Mouse (Mus musculus) intestine, embryonic 16.5 days (tissue): Measurements from ENCODE around the gene Arhgap18. TPM values are rescaled to one million over a fixed set of nuclear protein-coding genes. Genes with fewer than 3 reads are reported as not detected.

Experiments
- ATAC-seq: fragments of 200-750 bp; cut with Nextera tagmentation; 2 replicates; pipeline ENCODE4 v1.8.0; 2017; ENCODE audit warnings: moderate TSS enrichment, moderate library complexity
- H3K27ac ChIP-seq: fragments of 300-500 bp; sonication (generic); 2 replicates; pipeline ENCODE4 v1.5.1; 2014; ENCODE audit warnings: mild to moderate bottlenecking, low read length
- H3K27me3 ChIP-seq: fragments of 300-500 bp; sonication (generic); replicated peaks from 2 replicates; pipeline ENCODE4 v1.6.1; 2014; ENCODE audit warnings: low read length, control low read depth, mixed read lengths; ENCODE audit not compliant: control insufficient read depth, insufficient read depth
- H3K36me3 ChIP-seq: fragments of 300-500 bp; sonication (generic); 2 replicates; pipeline ENCODE4 v1.6.1; 2014; ENCODE audit warnings: low read length, control low read depth; ENCODE audit not compliant: control insufficient read depth, insufficient read depth
- H3K4me1 ChIP-seq: fragments of 300-500 bp; sonication (generic); 2 replicates; pipeline ENCODE4 v1.6.1; 2014; ENCODE audit warnings: low read length, control low read depth, mixed read lengths; ENCODE audit not compliant: control insufficient read depth, insufficient read depth
- H3K4me2 ChIP-seq: fragments of 300-500 bp; sonication (generic); 2 replicates; pipeline ENCODE4 v1.6.1; 2014; ENCODE audit warnings: low read depth, low read length, control low read depth
- H3K4me3 ChIP-seq: fragments of 300-500 bp; sonication (generic); 2 replicates; pipeline ENCODE4 v1.5.1; 2014; ENCODE audit warnings: mild to moderate bottlenecking, low read length
- H3K9ac ChIP-seq: fragments of 300-500 bp; sonication (generic); 2 replicates; pipeline ENCODE4 v1.6.1; 2014; ENCODE audit warnings: low read depth, low read length
- H3K9me3 ChIP-seq: fragments of 300-500 bp; sonication (generic); 2 replicates; pipeline ENCODE4 v1.6.1; 2016; ENCODE audit warnings: low read length, control low read depth; ENCODE audit not compliant: control insufficient read depth
- WGBS: fragments of 180-500 bp; shearing (Covaris S2); extraction: QIAGEN DNeasy Blood & Tissue Kit; methylation state at CpG from one replicate; pipeline ENCODE4 v1.1.7; 2014; 5-methylcytosine and 5-hydroxymethylcytosine counted together
- polyA plus RNA-seq: library from polyadenylated mRNA; unstranded; fragments of >200 nt; fragmentation: Nextera tagmentation; extraction: Ambion mirVana; gene quantifications from 2 replicates; pipeline ENCODE4 v1.2.1, GENCODE M21; 2015

Gene Arhgap18
- polyA plus RNA-seq, 1 experiment from 2014 or later, result 48.9 TPM

DNA sequence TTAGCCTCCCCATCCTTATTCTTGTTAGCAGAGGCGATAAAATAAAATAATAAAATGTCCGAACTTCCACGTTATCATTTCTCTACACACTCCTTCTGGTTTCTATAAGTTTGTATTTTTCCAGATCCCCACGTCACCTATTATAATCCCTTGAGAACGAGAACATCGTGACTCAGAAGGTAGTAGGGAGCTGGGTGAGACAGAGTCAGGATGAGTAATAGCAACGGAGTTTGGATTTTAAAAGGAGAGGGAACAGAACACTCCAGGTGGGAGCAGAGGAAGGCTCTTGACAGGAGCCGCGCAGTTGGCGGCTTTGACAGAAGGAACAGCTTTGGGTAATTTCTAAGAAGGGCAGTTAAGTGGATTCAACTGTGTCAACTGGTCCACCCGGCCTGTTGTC, 124.1 kb downstream of the Arhgap18 start:
- Histone ChIP-seq H3K4me1 (peaks cover 3% of the 10 kb centered on the region; the same call in 1 of the 2 replicates), H3K36me3 (no peaks in the 10 kb centered on the region), H3K27ac (no peak overlapping the region), H3K9me3 (no peaks in the 10 kb centered on the region), H3K4me2 (no peak overlapping the region), H3K4me3 (no peak overlapping the region), H3K27me3 (no peaks in the 10 kb centered on the region), H3K9ac (no peak overlapping the region)
- ATAC-seq, result no peak
- WGBS, result 87% methylated on average over 11 of the region's 11 CpGs

DNA sequence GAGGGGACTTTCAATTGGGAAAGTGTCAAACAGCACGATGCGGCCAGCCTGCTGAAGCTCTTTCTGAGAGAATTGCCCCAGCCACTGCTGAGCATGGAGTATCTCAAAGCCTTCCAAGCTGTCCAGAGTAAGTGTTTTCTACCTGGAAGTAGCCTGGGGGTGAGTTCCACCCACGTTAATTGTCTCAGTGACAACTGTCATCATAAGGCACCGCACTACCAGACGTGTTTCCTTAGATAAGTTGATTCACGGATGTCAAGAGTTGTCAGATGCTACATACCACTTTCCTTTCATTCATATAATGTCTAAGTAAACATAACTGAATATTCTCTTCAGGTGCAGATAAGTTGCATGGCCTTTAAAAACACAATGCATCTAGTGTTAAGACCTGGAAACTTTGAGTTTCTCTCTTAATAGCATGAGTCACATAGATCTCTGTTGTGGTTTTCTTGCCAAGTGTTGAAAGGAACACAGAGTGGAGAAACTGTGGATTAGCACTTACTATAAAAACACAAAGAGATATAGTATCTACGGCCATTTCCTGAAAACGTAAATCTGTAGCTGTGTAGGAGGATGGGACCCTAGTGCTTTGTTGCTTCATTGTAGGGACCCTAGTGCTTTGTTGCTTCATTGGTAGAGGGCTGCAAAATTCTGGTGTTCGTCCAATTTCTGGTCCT, 125.8 kb downstream of the Arhgap18 start:
- WGBS, result 70% methylated on average over 9 of the region's 9 CpGs
- no peaks in the 10 kb centered on the region for H3K36me3 ChIP-seq
- ATAC-seq, result no peak
- no peak overlapping the region for H3K4me3 ChIP-seq
- no peak overlapping the region for H3K4me2 ChIP-seq
- H3K9me3 ChIP-seq, result no peaks in the 10 kb centered on the region
- H3K4me1 ChIP-seq, result peaks cover 3% of the 10 kb centered on the region; the same call in 1 of the 2 replicates
- no peaks in the 10 kb centered on the region for H3K27me3 ChIP-seq
- H3K9ac ChIP-seq, result no peak overlapping the region
- H3K27ac ChIP-seq, result no peak overlapping the region

DNA sequence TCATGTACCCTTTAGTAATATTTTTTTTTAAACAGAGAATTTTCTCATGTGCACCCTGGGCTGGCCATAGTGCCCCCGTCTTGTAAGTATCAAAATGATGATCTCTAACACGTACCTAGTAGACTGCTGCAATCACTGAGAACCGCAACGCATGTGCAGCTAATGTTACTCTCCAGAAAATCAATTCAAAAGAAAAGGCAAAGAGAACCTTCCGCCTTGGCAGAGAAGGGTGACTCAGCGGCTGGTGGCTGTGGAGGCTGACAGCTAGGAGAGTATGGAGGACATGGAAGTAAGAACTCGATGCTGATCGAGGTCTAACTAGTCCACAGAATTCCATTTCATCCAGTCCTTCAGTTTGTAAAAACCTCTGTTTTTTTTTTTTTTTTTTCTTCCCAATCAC, 131.7 kb downstream of the Arhgap18 start:
- WGBS, result 88% methylated on average over 8 of the region's 8 CpGs
- no peaks in the 10 kb centered on the region for H3K27me3 ChIP-seq
- H3K4me1 ChIP-seq, result peaks cover 3% of the 10 kb centered on the region; the same call in 1 of the 2 replicates
- H3K9me3 ChIP-seq, result no peaks in the 10 kb centered on the region
- H3K27ac ChIP-seq, result no peak overlapping the region
- no peak for ATAC-seq
- no peak overlapping the region for H3K4me2 ChIP-seq
- no peak overlapping the region for H3K4me3 ChIP-seq
- no peak overlapping the region for H3K9ac ChIP-seq
- H3K36me3 ChIP-seq, result no peaks in the 10 kb centered on the region

DNA sequence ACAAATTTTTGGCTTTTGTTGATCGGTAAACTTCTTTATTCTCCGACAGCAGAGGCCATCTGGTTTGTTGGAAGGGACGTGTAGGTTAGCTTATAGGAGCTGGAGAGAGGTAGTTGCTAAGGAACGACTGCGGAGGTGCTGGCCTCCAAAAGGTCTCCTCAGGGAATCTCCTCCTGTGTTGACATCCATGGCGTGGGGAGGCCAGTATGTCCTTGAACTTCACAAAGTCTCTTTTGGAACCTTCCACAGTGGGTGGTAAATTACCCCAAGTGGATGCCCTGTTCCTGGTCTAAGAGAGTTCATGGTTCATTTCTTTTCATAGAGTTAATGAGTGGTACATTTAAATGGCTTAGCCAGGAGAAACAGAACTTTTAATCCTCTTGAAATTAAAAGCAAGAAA, 136.0 kb downstream of the Arhgap18 start:
- no peaks in the 10 kb centered on the region for H3K36me3 ChIP-seq
- 47% methylated on average over 6 of the region's 6 CpGs for WGBS
- no peak for ATAC-seq

DNA sequence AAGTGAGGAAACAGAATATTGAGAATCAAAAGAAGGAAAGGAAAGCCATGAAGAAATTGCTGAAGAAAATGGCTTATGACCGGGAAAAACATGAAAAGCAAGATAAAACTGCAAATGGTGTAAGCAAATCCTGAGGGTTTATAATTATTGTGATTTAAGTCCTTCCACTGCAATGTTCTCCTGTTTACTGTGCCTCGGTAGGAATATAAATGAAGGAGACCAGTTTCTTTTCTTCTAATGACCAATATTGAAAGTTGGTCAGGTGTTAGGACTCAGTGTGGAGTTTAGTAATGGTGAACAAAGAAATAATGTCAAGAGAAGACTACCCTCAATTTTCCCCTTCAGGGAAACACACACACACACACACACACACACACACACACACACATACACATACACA, 136.5 kb downstream of the Arhgap18 start:
- H3K4me3 ChIP-seq, result no peak overlapping the region
- no peak overlapping the region for H3K9ac ChIP-seq
- no peak overlapping the region for H3K4me2 ChIP-seq
- no peaks in the 10 kb centered on the region for H3K27me3 ChIP-seq
- 76% methylated on average over 2 of the region's 2 CpGs for WGBS
- H3K27ac ChIP-seq, result no peak overlapping the region
- no peaks in the 10 kb centered on the region for H3K9me3 ChIP-seq
- ATAC-seq, result no peak
- H3K36me3 ChIP-seq, result no peaks in the 10 kb centered on the region
- no peaks in the 10 kb centered on the region for H3K4me1 ChIP-seq

More for the DNA sequence above, 136.0 kb downstream of the Arhgap18 start:
- Histone ChIP-seq H3K4me1 (no peaks in the 10 kb centered on the region), H3K27me3 (no peaks in the 10 kb centered on the region), H3K4me3 (no peak overlapping the region), H3K27ac (no peak overlapping the region), H3K9ac (no peak overlapping the region), H3K4me2 (no peak overlapping the region), H3K9me3 (no peaks in the 10 kb centered on the region)

DNA sequence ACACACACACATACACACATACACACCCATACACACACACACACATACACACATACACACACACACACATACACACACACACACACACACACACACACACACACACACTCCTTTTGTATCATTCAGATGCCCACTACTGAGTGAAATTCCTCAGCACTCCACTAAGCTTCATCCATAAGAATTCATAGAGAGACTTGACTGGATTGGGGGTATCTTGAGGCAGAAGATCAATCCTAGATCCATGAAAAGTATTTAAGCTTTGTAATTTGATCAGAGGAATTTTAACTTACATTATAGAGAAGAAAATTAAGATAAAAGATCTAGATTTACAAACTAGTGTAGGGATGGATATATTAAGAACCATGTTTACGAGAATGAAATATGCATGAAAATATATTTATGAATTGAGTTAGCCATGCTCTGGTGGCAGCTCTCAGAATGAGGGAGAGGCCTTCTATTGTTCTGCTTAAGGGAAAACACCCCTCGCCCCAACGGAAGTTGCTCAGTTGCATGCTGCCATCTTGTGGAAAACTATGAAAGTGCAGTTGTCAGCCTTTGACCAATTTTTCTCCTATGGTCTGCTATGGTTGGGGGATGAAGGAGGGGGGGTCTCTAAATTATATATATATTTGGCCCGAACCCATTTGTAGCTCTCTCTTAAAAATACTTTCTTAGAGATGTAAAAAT, 137.2 kb downstream of the Arhgap18 start:
- ATAC-seq, result peak; percentile 50
- H3K9me3 ChIP-seq, result no peaks in the 10 kb centered on the region
- no peaks in the 10 kb centered on the region for H3K27me3 ChIP-seq
- H3K4me3 ChIP-seq, result no peak overlapping the region
- WGBS, result 6% methylated on average over 4 of the region's 4 CpGs
- H3K27ac ChIP-seq, result no peak overlapping the region
- H3K4me1 ChIP-seq, result no peaks in the 10 kb centered on the region
- no peaks in the 10 kb centered on the region for H3K36me3 ChIP-seq
- no peak overlapping the region for H3K9ac ChIP-seq
- no peak overlapping the region for H3K4me2 ChIP-seq

DNA sequence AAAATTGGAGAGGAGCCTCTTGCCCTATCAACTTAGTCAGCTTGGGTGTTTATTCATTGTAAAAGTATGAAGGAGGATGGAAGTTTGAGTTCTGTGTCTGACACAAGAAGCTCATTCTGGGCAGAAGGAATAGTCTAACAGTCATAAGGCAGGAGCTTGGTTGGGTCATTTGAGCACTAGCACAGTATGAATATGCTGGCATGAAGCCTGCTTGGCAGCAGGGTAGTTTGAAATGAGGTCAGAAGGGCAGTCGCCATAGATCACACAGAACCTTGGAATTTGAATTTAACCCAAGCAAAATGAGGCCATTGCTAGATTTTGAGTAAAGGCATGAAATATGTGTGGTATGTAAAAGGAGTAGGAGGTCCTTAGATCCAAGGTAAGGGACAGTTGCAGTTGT, 139.9 kb downstream of the Arhgap18 start:
- Histone ChIP-seq H3K27ac (no peak overlapping the region), H3K36me3 (no peaks in the 10 kb centered on the region), H3K4me3 (no peak overlapping the region), H3K9me3 (no peaks in the 10 kb centered on the region), H3K4me1 (no peaks in the 10 kb centered on the region), H3K9ac (no peak overlapping the region), H3K27me3 (no peaks in the 10 kb centered on the region), H3K4me2 (no peak overlapping the region)
- WGBS, result 84% methylated on average over 1 of the region's 1 CpGs
- no peak for ATAC-seq

DNA sequence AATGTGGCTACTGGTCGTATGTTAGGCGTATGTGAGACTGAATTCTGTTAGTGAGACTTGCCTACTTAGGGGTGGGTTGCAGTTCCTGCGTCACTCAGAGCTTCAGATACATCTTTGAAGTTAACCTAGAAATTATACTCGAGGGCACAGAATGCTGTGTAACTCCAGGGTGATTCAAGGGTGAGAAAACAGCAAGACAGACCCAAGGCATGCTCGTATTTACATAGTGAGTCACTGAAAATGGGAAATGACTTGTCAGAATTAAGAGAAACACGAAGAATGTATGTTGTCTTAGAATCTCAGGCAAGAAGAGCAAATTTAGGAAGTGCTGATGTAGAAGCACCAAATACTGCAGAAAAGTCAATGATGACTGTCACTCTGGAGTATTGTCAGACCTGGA, 142.5 kb downstream of the Arhgap18 start:
- Histone ChIP-seq H3K27ac (no peak overlapping the region), H3K36me3 (no peaks in the 10 kb centered on the region), H3K4me1 (no peaks in the 10 kb centered on the region), H3K9ac (no peak overlapping the region), H3K4me3 (no peak overlapping the region), H3K9me3 (no peaks in the 10 kb centered on the region), H3K4me2 (no peak overlapping the region), H3K27me3 (no peaks in the 10 kb centered on the region)
- WGBS, result 70% methylated on average over 6 of the region's 6 CpGs
- ATAC-seq, result no peak

DNA sequence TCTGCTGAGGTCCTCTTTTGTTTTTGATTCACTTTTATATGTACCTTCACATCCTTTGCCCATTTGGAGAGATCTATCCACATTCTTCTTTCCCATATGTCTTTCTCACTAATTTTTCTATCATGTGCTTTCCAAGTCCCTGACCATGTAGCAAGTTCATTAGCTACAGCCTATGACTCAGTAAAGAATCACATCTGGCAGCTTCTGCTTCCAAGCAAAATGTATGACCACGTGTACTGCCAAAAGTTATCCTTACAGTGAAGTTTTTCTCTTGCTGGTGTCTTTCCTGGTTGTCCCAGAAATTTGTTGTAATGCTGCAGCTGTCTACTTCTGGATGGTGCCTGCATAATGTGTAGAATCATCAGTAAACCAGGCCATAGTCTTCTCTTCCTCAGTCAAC, 147.2 kb downstream of the Arhgap18 start:
- Histone ChIP-seq H3K36me3 (no peaks in the 10 kb centered on the region), H3K9me3 (no peaks in the 10 kb centered on the region), H3K4me2 (no peak overlapping the region), H3K27me3 (no peaks in the 10 kb centered on the region), H3K4me3 (no peak overlapping the region), H3K27ac (no peak overlapping the region), H3K4me1 (no peaks in the 10 kb centered on the region), H3K9ac (no peak overlapping the region)
- ATAC-seq, result no peak
- WGBS, result 81% methylated on average over 1 of the region's 1 CpGs
